Mouse (Mus musculus): ENCODE measurements around the gene Scai. TPM values are rescaled to one million over a fixed set of nuclear protein-coding genes. Genes with fewer than 3 reads are reported as not detected.
A peak's percentile ranks its signal among the peaks of the same experiment; 100 is the strongest.

Scai gene
- polyA plus RNA-seq, 1 experiment from 2014 or later = 9.6 TPM

DNA sequence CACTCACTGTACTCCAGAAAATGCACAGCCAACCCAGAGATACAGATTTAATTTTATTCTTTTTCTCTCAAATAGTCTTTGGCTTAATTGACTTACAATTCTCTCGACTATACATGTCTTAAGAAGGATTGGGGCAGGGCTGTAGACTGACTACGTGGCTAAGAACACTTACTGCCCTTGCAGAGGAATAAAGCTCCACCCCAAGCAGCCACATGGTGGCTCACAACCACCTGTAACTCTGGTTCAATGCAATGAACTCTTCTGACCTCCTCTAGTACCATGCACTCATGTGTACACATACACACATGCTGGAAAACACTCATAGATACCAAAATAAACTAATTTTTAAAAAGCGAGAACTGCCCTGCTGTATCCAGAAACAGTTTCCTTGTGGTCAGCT, 4.6 kb downstream of the Scai start:
- no peak overlapping the region for H3K27ac ChIP-seq
- H3K4me1 ChIP-seq = no peaks in the 10 kb centered on the region

DNA sequence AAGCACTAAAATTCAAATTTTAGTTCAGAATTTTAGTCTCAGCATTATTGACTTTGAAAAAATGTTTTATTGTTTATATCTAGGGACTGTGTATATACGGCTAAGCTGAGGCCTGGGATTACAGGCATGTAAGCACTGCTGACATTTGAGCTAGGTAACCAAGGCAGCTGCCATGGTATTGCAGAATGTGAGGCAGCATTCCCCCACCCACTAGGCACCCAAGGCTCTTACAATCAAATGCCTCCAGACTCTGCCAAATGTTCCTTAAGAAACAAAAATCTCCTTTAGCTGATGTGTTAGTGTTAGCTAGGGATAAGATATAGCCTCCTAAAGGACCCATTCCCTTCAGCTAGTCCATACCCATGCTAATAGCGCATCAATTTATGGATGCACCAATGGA, 6.9 kb downstream of the Scai start:
- no peak overlapping the region for H3K9ac ChIP-seq
- ATAC-seq (ENCODE audit: insufficient read depth, low FRiP score, low read depth) = no peak
- H3K27ac ChIP-seq = no peak overlapping the region
- H3K4me2 ChIP-seq = no peak overlapping the region
- H3K9me3 ChIP-seq = no peaks in the 10 kb centered on the region
- no peaks in the 10 kb centered on the region for H3K27me3 ChIP-seq (replicated peaks)
- H3K4me1 ChIP-seq = no peaks in the 10 kb centered on the region
- H3K4me3 ChIP-seq (replicated peaks) = no peak overlapping the region
- H3K36me3 ChIP-seq = no peaks in the 10 kb centered on the region
- 81% methylated on average over 2 of the region's 2 CpGs for WGBS

More for the DNA sequence above, 4.6 kb downstream of the Scai start:
- ATAC-seq (ENCODE audit: insufficient read depth, low FRiP score, low read depth) = no peak
- no peaks in the 10 kb centered on the region for H3K27me3 ChIP-seq (replicated peaks)
- H3K36me3 ChIP-seq = no peaks in the 10 kb centered on the region
- no peak overlapping the region for H3K9ac ChIP-seq
- no peak overlapping the region for H3K4me3 ChIP-seq (replicated peaks)
- H3K4me2 ChIP-seq = no peak overlapping the region
- 67% methylated on average over 3 of the region's 3 CpGs for WGBS
- no peaks in the 10 kb centered on the region for H3K9me3 ChIP-seq

DNA sequence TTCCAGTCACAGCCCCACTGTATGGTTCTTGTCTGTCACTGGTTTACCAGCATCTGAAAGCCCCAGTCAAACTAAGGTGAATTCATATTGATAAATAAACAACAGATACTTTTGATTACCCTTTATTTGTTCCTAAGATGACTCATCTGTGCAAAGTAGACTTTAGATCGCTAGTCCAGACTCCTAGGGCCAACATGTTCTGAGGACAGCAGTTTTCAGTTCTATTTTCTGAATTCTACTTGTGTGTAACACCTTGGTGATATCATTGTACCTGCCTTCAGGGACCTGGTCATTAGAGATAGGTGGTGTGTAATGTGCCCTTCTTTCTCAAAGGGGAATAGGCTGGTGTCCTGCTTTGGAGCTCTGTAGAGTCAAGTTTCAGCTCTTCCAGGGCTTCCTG, 29.5 kb downstream of the Scai start:
- no peaks in the 10 kb centered on the region for H3K27me3 ChIP-seq (replicated peaks)
- no peak overlapping the region for H3K4me2 ChIP-seq
- no peaks in the 10 kb centered on the region for H3K4me1 ChIP-seq
- ATAC-seq (ENCODE audit: insufficient read depth, low FRiP score, low read depth) = no peak
- 0 out of 2 replicates have a peak, but pooled peaks cover 2% of the 10 kb centered on the region for H3K36me3 ChIP-seq
- no peak overlapping the region for H3K9ac ChIP-seq
- 86% methylated on average over 1 of the region's 1 CpGs for WGBS
- H3K9me3 ChIP-seq = no peaks in the 10 kb centered on the region
- no peak overlapping the region for H3K4me3 ChIP-seq (replicated peaks)
- no peak overlapping the region for H3K27ac ChIP-seq

DNA sequence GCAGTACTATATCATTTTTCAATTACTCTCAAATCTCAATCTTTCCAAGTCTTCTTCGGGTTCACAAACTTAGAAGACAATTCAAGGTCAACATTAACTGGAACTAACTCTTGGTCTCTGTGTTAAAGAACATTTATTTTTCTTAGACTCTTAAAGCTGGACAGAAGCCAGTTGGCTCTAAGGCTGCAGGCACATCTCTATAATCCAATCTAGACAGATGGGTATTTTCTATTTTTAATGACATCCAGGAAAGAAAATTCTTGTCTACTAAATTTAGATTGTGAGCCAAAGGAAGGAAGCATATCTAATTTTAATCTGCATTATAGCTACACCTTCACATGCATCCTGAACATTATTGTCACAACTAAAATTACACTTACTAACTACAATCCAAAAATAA, 32.6 kb downstream of the Scai start:
- Histone ChIP-seq H3K9ac (no peak overlapping the region), H3K4me2 (no peak overlapping the region), H3K27me3 (replicated peaks) (no peaks in the 10 kb centered on the region), H3K9me3 (no peaks in the 10 kb centered on the region), H3K36me3 (0 out of 2 replicates have a peak, but pooled peaks cover 2% of the 10 kb centered on the region), H3K27ac (no peak overlapping the region), H3K4me1 (no peaks in the 10 kb centered on the region), H3K4me3 (replicated peaks) (no peak overlapping the region)
- 29% methylated on average over 1 of the region's 1 CpGs for WGBS
- ATAC-seq (ENCODE audit: insufficient read depth, low FRiP score, low read depth) = no peak

DNA sequence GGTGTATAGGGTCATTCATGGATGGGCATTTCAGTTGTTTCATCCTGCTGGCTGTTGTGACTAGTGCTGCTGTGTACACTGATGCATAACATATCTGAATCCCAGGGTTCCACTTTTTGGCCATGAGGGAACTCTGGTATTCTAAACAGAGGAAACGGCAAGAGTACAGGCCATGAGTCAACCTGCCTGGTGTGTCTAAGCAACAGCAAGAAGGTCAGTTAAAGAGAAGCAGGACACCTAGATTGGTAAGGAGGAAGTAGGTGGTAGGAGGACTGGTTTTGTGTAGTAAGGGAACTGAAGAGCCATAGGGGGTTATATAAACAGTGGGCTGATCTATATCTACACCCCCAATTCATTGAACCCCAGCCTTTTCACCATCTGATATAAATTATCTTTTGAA, 33.7 kb downstream of the Scai start:
- H3K4me3 ChIP-seq (replicated peaks) = no peak overlapping the region
- no peak overlapping the region for H3K9ac ChIP-seq
- H3K9me3 ChIP-seq = no peaks in the 10 kb centered on the region
- no peaks in the 10 kb centered on the region for H3K4me1 ChIP-seq
- 0 out of 2 replicates have a peak, but pooled peaks cover 1% of the 10 kb centered on the region for H3K36me3 ChIP-seq
- H3K27me3 ChIP-seq (replicated peaks) = no peaks in the 10 kb centered on the region
- ATAC-seq (ENCODE audit: insufficient read depth, low FRiP score, low read depth) = no peak
- H3K27ac ChIP-seq = no peak overlapping the region
- WGBS = 55% methylated on average over 1 of the region's 1 CpGs
- H3K4me2 ChIP-seq = no peak overlapping the region

DNA sequence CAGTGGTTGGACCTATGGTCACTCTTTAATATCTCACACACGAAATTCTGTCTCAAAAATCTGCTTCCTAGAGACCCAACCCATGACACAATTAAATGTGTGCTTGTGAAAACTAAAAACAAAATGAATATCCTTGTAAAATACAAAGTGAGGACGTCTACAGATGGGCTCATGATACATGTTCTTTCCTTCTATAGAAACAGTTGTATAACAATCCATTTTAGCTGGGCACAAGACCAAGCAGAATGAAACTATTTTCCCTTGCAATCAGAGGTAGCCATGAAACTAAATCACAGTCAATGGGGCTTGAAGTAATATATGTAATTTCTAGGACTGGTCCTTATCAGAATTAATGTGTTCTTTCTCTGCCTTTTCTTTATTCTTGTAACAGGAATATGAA, 39.6 kb downstream of the Scai start:
- Histone ChIP-seq H3K4me3 (replicated peaks) (no peak overlapping the region), H3K27ac (no peak overlapping the region), H3K4me2 (no peak overlapping the region), H3K27me3 (replicated peaks) (no peaks in the 10 kb centered on the region), H3K36me3 (no peaks in the 10 kb centered on the region), H3K4me1 (no peaks in the 10 kb centered on the region), H3K9me3 (no peaks in the 10 kb centered on the region), H3K9ac (no peak overlapping the region)
- WGBS = 68% methylated on average over 2 of the region's 2 CpGs
- no peak for ATAC-seq (ENCODE audit: insufficient read depth, low FRiP score, low read depth)

DNA sequence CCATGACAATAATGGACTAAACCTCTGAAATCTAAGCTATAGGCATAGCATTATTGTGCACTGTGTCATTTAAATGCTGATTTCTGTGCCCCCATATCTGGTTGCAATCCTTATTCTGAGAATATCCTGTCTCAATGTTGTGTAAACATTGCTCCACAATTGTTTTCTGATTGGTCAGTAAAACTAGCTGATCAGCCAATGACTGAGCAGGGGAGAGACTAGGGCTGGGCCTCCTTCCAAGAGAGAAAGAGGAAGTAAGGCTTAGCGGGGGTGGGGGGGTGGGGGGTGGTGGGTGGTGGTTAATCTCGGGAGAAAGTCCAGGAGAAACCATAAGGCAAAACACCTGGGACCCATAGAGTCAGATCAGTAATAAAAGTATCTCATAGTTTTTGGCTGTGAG, 42.5 kb downstream of the Scai start:
- Histone ChIP-seq H3K4me2 (no peak overlapping the region), H3K4me1 (no peaks in the 10 kb centered on the region), H3K4me3 (replicated peaks) (no peak overlapping the region), H3K36me3 (no peaks in the 10 kb centered on the region), H3K27me3 (replicated peaks) (no peaks in the 10 kb centered on the region), H3K27ac (no peak overlapping the region), H3K9me3 (no peaks in the 10 kb centered on the region), H3K9ac (no peak overlapping the region)
- no peak for ATAC-seq (ENCODE audit: insufficient read depth, low FRiP score, low read depth)
- WGBS = 33% methylated on average over 2 of the region's 2 CpGs

DNA sequence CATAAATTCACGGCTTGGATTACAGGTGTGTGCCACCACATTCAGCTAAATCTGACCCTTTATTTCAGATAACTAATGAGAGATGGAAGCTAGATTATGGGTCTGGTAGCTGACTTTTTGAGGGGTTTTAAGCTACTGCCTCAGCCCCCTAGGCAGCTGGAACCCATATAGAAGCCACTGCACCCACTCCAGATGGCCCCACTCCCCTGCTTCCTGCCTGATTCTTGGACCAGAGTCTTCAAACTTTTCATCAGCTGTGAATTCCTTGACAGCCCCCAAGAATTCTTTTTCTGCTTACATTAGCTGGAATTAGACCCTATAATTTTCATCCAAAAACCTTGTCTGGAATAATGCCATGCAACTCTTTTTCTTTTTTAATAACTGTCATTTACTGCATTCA, 44.1 kb downstream of the Scai start:
- WGBS = 78% methylated on average over 1 of the region's 1 CpGs
- no peak for ATAC-seq (ENCODE audit: insufficient read depth, low FRiP score, low read depth)
- no peak overlapping the region for H3K4me3 ChIP-seq (replicated peaks)
- H3K27ac ChIP-seq = no peak overlapping the region
- H3K4me1 ChIP-seq = no peaks in the 10 kb centered on the region
- no peaks in the 10 kb centered on the region for H3K27me3 ChIP-seq (replicated peaks)
- H3K9ac ChIP-seq = no peak overlapping the region
- no peaks in the 10 kb centered on the region for H3K36me3 ChIP-seq
- H3K9me3 ChIP-seq = no peaks in the 10 kb centered on the region
- H3K4me2 ChIP-seq = no peak overlapping the region

DNA sequence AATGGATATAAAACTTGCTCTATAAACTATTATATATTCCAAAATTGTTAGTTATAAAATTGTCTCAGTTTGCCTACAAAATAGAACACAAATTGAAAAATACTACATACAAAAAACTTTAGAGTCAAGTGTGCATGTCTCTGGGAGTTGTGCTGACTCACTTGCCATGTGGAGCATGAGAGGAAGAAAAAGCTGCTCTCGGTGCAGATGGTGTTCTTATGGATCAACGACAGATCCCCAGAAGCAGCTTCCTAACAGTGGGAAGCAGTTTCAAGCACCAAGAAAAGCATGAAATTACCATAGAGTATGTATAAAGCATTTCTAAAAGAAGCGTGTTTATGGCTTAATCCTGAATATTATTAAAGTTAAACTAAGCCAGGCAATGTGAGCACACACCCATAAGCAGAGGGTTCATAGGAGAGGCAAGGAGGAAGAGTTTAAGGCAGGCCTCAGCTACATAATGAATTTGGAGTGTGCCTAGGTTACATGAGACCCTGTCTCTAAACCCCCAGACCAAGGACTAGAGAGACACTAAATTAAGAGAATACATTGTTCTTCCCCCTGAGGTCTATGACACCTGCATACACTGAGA, 48.1 kb downstream of the Scai start:
- no peaks in the 10 kb centered on the region for H3K36me3 ChIP-seq
- H3K27ac ChIP-seq = no peak overlapping the region
- no peak for ATAC-seq (ENCODE audit: insufficient read depth, low FRiP score, low read depth)
- H3K4me1 ChIP-seq = no peaks in the 10 kb centered on the region
- no peak overlapping the region for H3K9ac ChIP-seq
- no peaks in the 10 kb centered on the region for H3K9me3 ChIP-seq
- H3K4me3 ChIP-seq (replicated peaks) = no peak overlapping the region
- WGBS = 78% methylated on average over 3 of the region's 3 CpGs
- no peaks in the 10 kb centered on the region for H3K27me3 ChIP-seq (replicated peaks)
- H3K4me2 ChIP-seq = no peak overlapping the region

DNA sequence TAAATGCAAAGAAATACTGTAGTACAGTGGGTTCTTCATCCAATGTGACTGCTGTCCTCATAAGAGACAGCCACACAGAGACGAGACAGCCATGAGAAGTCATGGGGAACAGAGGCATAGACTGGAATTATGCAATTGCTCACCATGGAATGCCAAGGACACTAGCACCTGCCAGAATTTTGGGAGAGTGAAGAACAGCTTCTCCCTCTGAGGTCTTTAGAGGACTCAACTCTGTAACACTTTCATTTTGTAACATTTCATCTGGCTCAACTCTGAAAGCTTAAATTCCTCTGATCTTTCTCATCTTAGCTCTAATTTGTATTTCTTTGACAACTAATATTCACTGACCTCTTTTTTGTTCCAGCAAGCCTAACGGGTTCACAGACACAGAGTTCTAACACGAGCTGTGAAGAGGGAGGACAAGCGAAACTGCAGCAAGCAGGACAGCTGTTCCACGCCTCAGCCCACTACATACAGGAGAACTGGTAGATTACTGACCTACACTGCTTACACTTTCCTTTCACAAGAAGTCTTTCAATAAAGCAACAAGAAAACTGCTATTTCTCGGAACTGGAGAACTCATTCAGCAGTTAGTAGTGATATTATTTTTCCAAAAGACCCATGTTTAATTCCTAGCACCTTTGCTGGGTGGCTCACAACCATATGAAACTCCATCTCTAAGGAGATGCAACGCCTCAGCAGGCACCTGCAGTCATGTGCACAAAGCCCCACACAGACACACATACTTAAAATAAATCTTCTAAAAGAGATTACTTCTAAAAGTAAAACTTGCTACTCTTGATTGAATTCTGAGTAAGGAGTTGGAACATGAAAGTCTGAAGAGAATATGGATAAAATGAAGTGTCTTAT, 49.7 kb downstream of the Scai start:
- Histone ChIP-seq H3K4me2 (no peak overlapping the region), H3K36me3 (no peaks in the 10 kb centered on the region), H3K4me3 (replicated peaks) (no peak overlapping the region), H3K4me1 (no peaks in the 10 kb centered on the region), H3K27ac (no peak overlapping the region), H3K27me3 (replicated peaks) (no peaks in the 10 kb centered on the region), H3K9ac (no peak overlapping the region), H3K9me3 (no peaks in the 10 kb centered on the region)
- WGBS = 84% methylated on average over 7 of the region's 7 CpGs
- ATAC-seq (ENCODE audit: insufficient read depth, low FRiP score, low read depth) = no peak

DNA sequence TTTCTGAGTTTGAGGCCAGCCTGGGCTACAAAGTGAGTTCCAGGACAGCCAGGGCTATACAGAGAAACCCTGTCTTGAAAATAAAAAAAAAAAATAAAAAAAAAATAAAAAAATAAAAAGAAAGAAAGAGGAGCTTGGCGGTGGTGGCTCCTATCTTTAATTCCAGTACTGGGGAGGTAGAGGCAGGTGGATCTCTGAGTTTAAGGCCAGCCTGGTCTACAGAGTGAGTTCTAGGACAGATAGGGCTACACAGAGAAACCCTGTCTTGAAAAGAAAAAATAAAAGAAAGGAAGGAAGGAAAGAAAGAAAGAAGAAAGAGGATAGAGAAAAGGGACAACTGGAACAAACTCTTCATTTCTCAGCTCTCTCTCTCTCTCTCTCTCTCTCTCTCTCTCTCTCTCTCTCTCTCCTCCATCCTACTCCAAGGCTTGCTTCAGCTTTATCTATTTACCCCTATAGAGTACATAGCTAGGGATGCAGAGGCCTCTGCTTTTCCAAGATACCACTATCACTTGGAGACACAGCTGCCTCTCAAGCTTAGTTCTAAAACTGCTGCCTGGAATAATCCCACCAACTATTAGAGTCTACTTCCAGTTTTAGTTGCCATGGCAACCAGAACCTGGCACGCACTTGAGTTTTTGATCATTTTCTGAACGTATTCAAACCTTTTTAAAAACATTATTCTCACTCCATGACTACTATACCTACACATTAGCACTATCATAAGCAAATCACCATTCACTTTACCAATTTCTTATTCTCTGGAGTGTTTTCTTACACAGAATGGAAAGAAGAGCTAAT, 60.8 kb downstream of the Scai start:
- Histone ChIP-seq H3K9ac (no peak overlapping the region), H3K4me2 (no peak overlapping the region), H3K27me3 (replicated peaks) (no peaks in the 10 kb centered on the region), H3K9me3 (no peaks in the 10 kb centered on the region), H3K4me3 (replicated peaks) (no peak overlapping the region), H3K4me1 (no peaks in the 10 kb centered on the region), H3K36me3 (no peaks in the 10 kb centered on the region), H3K27ac (no peak overlapping the region)
- 74% methylated on average over 3 of the region's 3 CpGs for WGBS
- peak; percentile 60; the same call in 1 of the 2 replicates for ATAC-seq (ENCODE audit: insufficient read depth, low FRiP score, low read depth)

DNA sequence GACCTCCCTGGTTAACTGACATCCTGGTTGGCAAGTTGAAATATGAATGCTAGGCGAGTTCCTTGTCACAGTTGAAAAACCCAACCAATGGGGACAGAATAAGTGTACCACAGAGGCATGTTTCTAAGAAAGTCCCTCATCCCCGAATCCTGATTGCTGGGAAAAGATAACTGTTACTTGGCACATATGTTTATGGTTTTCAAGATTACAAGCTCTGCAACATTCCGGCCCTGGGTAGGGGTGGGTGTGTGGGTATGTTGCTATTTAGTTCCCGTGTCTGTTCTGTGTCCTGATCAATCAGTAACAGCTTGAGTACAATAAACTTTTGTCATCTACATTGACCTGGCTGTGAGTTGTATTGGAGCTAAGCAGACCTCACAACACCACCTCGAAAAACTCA, 66.4 kb downstream of the Scai start:
- Histone ChIP-seq H3K9me3 (no peaks in the 10 kb centered on the region), H3K9ac (no peak overlapping the region), H3K4me1 (no peaks in the 10 kb centered on the region), H3K36me3 (0 out of 2 replicates have a peak, but pooled peaks cover 6% of the 10 kb centered on the region), H3K27me3 (replicated peaks) (no peaks in the 10 kb centered on the region), H3K27ac (no peak overlapping the region), H3K4me3 (replicated peaks) (no peak overlapping the region), H3K4me2 (no peak overlapping the region)
- no peak for ATAC-seq (ENCODE audit: insufficient read depth, low FRiP score, low read depth)
- WGBS = 77% methylated on average over 5 of the region's 5 CpGs

Data from stomach, embryonic 15.5 days (tissue).